Mouse (Mus musculus) lung, adult 2 months (tissue): ENCODE data around the gene Akr1d1.

Experiments
- CTCF ChIP-seq: fragments of 200-500 bp; IDR thresholded peaks from 2 replicates; pipeline ENCODE4 v1.5.1; 2011; ENCODE audit warnings: mild to moderate bottlenecking, low read length, control low read depth; ENCODE audit not compliant: insufficient read depth
- POLR2A ChIP-seq: fragments of 200-500 bp; IDR thresholded peaks from 2 replicates; pipeline ENCODE4 v1.6.1; 2011; ENCODE audit warnings: low read depth, mild to moderate bottlenecking, control low read depth, low read length, borderline replicate concordance; ENCODE audit errors: extremely low read depth

GRCm38 (mm10) chr6:37483262-37483661 is 46.7 kb upstream of the Akr1d1 start:
- TF ChIP-seq CTCF (no peak), POLR2A (no peak)
